Mouse (Mus musculus) liver, postnatal 0 days (tissue): ENCODE results near the gene Mrtfb. TPM values are rescaled to one million over a fixed set of nuclear protein-coding genes. Genes with fewer than 3 reads are reported as not detected.

Experiments used
- ATAC-seq: fragments of 200-750 bp; cut with Nextera tagmentation; 2 replicates; pipeline ENCODE4 v1.8.0; 2017; ENCODE audit warnings: mild to moderate bottlenecking, moderate library complexity
- DNase-seq: peaks from one replicate; pipeline ENCODE4 v3.0.0-alpha.2; 2016
- H3K27ac ChIP-seq: fragments of 300-500 bp; sonication (generic); 2 replicates; pipeline ENCODE4 v1.5.1; 2014; ENCODE audit warnings: antibody characterized with exemption, moderate library complexity, mild to moderate bottlenecking, low read depth
- H3K27me3 ChIP-seq: fragments of 300-500 bp; sonication (generic); 2 replicates; pipeline ENCODE4 v1.6.1; 2014; ENCODE audit warnings: low read length, control low read depth, mixed read lengths; ENCODE audit not compliant: insufficient read depth
- H3K36me3 ChIP-seq: fragments of 300-500 bp; sonication (generic); replicated peaks from 2 replicates; pipeline ENCODE4 v1.6.1; 2014; ENCODE audit warnings: mild to moderate bottlenecking, control low read depth, low read length, moderate library complexity, mixed read lengths; ENCODE audit not compliant: insufficient read depth
- H3K4me1 ChIP-seq: fragments of 300-500 bp; sonication (generic); 2 replicates; pipeline ENCODE4 v1.6.1; 2014; ENCODE audit warnings: antibody characterized with exemption, mild to moderate bottlenecking, control low read depth; ENCODE audit not compliant: insufficient read depth
- H3K4me2 ChIP-seq: fragments of 300-500 bp; sonication (generic); 2 replicates; pipeline ENCODE4 v1.6.1; 2014; ENCODE audit warnings: low read depth, mild to moderate bottlenecking, low read length, moderate library complexity, mixed read lengths
- H3K4me3 ChIP-seq: fragments of 300-500 bp; sonication (generic); 2 replicates; pipeline ENCODE4 v1.5.1; 2014; ENCODE audit warnings: low read depth, low read length
- H3K9ac ChIP-seq: fragments of 300-500 bp; sonication (generic); replicated peaks from 2 replicates; pipeline ENCODE4 v1.6.1; 2014; ENCODE audit warnings: mild to moderate bottlenecking, moderate library complexity
- H3K9me3 ChIP-seq: fragments of 300-500 bp; sonication (generic); 2 replicates; pipeline ENCODE4 v1.6.1; 2016; ENCODE audit warnings: mild to moderate bottlenecking, control low read depth, low read length, mixed read lengths
- CTCF ChIP-seq: sonication (generic); IDR thresholded peaks from 2 replicates; pipeline ENCODE4 v1.5.1; 2016; ENCODE audit warnings: antibody characterized with exemption, low read depth
- EP300 ChIP-seq: IDR thresholded peaks from 2 replicates; pipeline ENCODE4 v1.6.1; 2016; ENCODE audit warnings: antibody characterized with exemption, low read depth, mild to moderate bottlenecking
- WGBS: fragments of 180-500 bp; shearing (Covaris S2); extraction: QIAGEN DNeasy Blood & Tissue Kit; methylation state at CpG from one replicate; pipeline ENCODE4 v1.1.7; 2014; ENCODE audit not compliant: insufficient replicate concordance; 5-methylcytosine and 5-hydroxymethylcytosine counted together
- polyA plus RNA-seq: library from polyadenylated mRNA; unstranded; fragments of >200 nt; fragmentation: Nextera tagmentation; extraction: Ambion mirVana; gene quantifications from 2 replicates; pipeline ENCODE4 v1.2.1, GENCODE M21; 2015

The Mrtfb gene
- polyA plus RNA-seq, 1 experiment from 2014 or later = 5.8 TPM

DNA sequence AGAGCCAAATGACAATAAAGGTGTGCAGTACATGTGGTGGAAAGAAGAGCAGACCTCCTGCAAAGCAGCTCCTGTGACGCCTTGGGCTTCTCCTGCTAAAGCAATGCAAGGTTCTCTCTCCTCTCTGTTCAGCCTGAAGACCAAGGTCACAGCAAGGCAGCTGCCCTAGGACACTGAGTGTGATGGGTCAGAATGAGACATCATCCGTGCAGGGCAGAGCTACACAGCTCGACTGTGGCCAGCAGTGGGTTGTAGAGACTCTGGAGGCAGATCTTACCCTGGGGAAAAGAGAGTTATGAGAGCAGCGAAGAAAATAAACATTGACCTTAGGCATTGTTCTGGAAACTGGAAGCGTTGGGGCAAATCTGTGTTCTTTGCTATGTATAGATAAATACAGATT is 98.2 kb downstream of the Mrtfb start:
- TF ChIP-seq CTCF (no peak), EP300 (no peak)
- Histone ChIP-seq H3K9ac (no peak overlapping the region), H3K4me2 (no peak overlapping the region), H3K4me1 (peaks cover 11% of the 10 kb centered on the region), H3K4me3 (no peak overlapping the region), H3K36me3 (no peaks in the 10 kb centered on the region), H3K27me3 (no peaks in the 10 kb centered on the region), H3K27ac (no peak overlapping the region), H3K9me3 (no peaks in the 10 kb centered on the region)
- WGBS = 74% methylated on average over 5 of the region's 5 CpGs
- no peak for ATAC-seq
- DNase-seq = peak; percentile 4

DNA sequence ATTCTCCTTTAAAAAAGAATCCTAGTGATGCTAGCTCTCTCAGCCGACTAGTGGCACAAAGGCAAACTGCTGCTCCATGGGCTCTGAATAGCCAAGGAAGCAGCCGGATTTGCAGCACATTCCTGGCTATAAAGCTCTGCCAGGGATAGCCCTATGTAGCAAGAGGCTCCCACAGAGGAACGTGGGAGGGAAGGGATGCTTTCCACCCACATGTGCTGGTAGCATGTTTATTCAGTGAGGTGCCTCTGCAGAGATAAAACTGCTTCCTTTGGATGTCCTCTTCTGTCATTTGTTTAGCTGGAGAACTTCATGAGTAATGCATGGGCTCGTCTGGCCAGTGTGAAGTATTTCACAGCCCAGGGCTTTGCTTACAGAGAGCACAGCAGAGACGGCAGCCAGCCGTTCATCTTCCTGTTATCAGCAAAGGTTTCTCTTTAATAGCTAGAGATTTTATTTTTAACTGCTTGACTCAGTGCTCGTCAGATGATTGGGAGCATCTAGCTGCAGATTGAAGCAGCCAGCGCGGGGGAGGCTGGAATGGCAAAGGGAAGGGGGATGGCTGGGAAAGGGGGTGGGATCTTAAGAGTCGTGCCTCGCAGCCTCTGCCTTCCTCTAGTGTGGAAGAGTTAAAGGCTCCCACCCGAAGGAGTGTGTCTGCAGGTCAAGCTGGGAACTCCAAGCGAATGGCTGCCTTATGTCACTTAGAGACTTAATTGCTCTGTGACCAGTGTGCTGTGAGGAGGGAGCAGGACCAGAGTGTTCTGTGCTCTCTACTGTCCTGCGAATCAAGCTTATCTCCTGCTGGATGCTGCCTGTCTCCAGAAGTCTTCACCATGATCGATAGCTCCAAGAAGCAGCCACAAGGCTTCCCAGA is 101.8 kb downstream of the Mrtfb start:
- ATAC-seq (peak; percentile 70), DNase-seq (peak; percentile 36)
- H3K4me1 ChIP-seq = peaks cover 18% of the 10 kb centered on the region
- H3K36me3 ChIP-seq = no peaks in the 10 kb centered on the region
- 32% methylated on average over 15 of the region's 15 CpGs for WGBS
- TF ChIP-seq CTCF = peak; percentile 56
- TF ChIP-seq EP300 = no peak; the same call in 1 of the 2 replicates
- H3K27me3 ChIP-seq = no peaks in the 10 kb centered on the region
- no peak overlapping the region for H3K9ac ChIP-seq
- H3K4me2 ChIP-seq = peak overlapping the region; percentile 27
- no peak overlapping the region for H3K4me3 ChIP-seq
- no peaks in the 10 kb centered on the region for H3K9me3 ChIP-seq
- peak overlapping the region; percentile 62 for H3K27ac ChIP-seq

DNA sequence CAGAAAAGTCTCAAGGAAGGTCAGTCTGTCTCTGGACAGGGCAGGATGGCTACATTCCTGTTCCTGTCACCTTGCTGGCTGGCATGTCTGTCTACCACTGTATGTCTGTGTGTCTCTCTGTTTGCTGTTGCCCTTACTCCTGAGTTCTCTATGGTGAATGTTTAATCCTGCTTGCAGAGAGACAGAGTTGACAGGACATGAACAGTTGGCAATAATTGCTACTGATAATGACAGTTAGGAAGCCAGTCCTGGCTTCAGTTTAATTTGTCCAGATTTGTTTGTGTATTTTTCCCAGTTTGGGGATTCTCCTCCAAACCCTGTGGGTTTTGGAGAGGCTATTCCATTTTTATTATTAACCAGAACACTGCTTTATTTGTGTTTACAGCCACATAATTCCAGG is 102.5 kb downstream of the Mrtfb start:
- DNase-seq (no peak), ATAC-seq (0 out of 2 replicates have a peak, but pooled peaks have one; percentile 10)
- peak overlapping the region; percentile 27; the same call in 1 of the 2 replicates for H3K4me2 ChIP-seq

DNA sequence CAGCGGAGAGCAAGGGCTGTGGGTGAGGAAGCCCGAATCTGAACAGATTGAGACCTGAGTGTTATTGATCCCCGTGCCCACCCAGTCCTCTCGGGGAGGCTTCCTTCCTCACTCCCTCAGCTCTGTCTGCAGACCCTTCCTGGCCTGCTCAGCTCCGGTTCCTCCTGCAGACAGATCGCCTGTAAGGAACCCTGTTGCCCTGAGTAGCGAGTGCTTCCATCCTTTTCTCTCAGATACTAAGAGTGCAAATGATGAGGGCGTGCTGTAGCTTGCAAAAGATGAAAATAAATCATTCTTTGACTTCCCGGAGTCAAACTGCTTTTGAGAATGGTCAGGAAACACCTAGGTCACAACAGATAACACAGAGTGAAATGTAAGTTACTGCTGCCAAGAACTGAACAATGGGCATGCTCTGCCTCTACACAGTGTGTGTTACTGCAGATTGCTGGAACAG is 103.2 kb downstream of the Mrtfb start:
- H3K9ac ChIP-seq = no peak overlapping the region
- TF ChIP-seq EP300 = no peak
- no peak for TF ChIP-seq CTCF
- no peak; the same call in 1 of the 2 replicates for ATAC-seq
- no peaks in the 10 kb centered on the region for H3K9me3 ChIP-seq
- DNase-seq = no peak
- no peak overlapping the region for H3K4me2 ChIP-seq
- H3K36me3 ChIP-seq = no peaks in the 10 kb centered on the region
- 22% methylated on average over 9 of the region's 9 CpGs for WGBS
- no peaks in the 10 kb centered on the region for H3K27me3 ChIP-seq
- H3K4me3 ChIP-seq = no peak overlapping the region
- 0 out of 2 replicates have a peak overlapping the region, but pooled peaks have one; percentile 1 for H3K27ac ChIP-seq
- peaks cover 18% of the 10 kb centered on the region for H3K4me1 ChIP-seq

More for the DNA sequence above, 102.5 kb downstream of the Mrtfb start:
- no peak for TF ChIP-seq CTCF
- TF ChIP-seq EP300 = no peak
- Histone ChIP-seq H3K36me3 (no peaks in the 10 kb centered on the region), H3K27ac (peak overlapping the region; percentile 62), H3K9ac (no peak overlapping the region), H3K4me1 (peaks cover 18% of the 10 kb centered on the region), H3K4me3 (no peak overlapping the region), H3K9me3 (no peaks in the 10 kb centered on the region), H3K27me3 (no peaks in the 10 kb centered on the region)

DNA sequence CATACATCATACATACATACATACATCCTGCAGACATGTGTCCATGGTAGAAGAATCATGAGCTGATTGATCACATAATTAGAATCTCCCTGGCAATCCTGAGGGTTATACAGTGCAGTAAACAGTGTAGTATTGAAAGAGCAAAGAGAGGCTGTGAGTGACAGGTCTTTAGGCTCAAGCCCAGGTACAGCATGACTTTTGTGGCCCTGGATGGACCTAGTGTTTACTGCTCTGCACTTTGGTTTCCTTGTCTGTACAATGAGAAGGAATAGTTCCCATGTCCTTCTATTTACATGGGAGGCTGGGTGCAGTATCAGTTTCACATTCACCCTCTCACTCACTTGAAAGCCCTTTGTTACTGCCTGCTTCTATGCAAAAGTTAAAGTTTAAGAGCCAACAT is 103.9 kb downstream of the Mrtfb start:
- Histone ChIP-seq H3K4me1 (peaks cover 18% of the 10 kb centered on the region), H3K36me3 (no peaks in the 10 kb centered on the region), H3K4me3 (no peak overlapping the region), H3K9me3 (no peaks in the 10 kb centered on the region), H3K27me3 (no peaks in the 10 kb centered on the region), H3K9ac (no peak overlapping the region), H3K27ac (no peak overlapping the region), H3K4me2 (no peak overlapping the region)
- no peak for TF ChIP-seq EP300
- ATAC-seq (no peak), DNase-seq (no peak)

DNA sequence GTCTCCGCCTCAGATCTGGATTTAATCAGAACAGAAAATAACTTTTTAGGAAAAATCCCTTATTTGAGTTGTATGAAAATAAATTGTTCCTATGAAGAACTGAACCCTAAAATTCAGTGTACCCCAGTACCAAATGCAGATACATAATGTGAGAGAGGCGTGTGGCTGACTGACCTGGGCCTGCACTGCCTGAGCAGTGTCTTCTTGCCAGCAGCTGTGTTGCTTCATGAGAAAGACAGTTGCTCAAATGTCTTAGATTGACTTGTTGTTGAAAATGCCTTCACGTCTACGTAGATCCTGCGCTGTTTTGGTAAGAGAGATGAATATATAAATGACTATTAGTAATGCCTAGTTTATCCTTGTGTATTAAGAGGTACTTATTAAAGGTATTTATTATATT is 104.6 kb downstream of the Mrtfb start:
- no peak overlapping the region for H3K4me2 ChIP-seq
- H3K9ac ChIP-seq = no peak overlapping the region
- 84% methylated on average over 5 of the region's 5 CpGs for WGBS
- DNase-seq (no peak), ATAC-seq (no peak)
- no peak overlapping the region for H3K4me3 ChIP-seq
- peaks cover 18% of the 10 kb centered on the region for H3K4me1 ChIP-seq
- no peaks in the 10 kb centered on the region for H3K9me3 ChIP-seq
- H3K27me3 ChIP-seq = no peaks in the 10 kb centered on the region
- no peaks in the 10 kb centered on the region for H3K36me3 ChIP-seq
- no peak for TF ChIP-seq CTCF
- TF ChIP-seq EP300 = no peak
- no peak overlapping the region for H3K27ac ChIP-seq
